Mouse (Mus musculus) intestine, embryonic 16.5 days (tissue): ENCODE data around the gene Avil. TPM values are rescaled to one million over a fixed set of nuclear protein-coding genes. Genes with fewer than 3 reads are reported as not detected.
A peak's percentile ranks its signal among the peaks of the same experiment; 100 is the strongest.

ENCODE experiments used
- ATAC-seq: fragments of 200-750 bp; cut with Nextera tagmentation; 2 replicates; pipeline ENCODE4 v1.8.0; 2017; ENCODE audit warnings: moderate TSS enrichment, moderate library complexity
- H3K27ac ChIP-seq: fragments of 300-500 bp; sonication (generic); 2 replicates; pipeline ENCODE4 v1.5.1; 2014; ENCODE audit warnings: mild to moderate bottlenecking, low read length
- H3K27me3 ChIP-seq: fragments of 300-500 bp; sonication (generic); replicated peaks from 2 replicates; pipeline ENCODE4 v1.6.1; 2014; ENCODE audit warnings: low read length, control low read depth, mixed read lengths; ENCODE audit not compliant: control insufficient read depth, insufficient read depth
- H3K36me3 ChIP-seq: fragments of 300-500 bp; sonication (generic); 2 replicates; pipeline ENCODE4 v1.6.1; 2014; ENCODE audit warnings: low read length, control low read depth; ENCODE audit not compliant: control insufficient read depth, insufficient read depth
- H3K4me1 ChIP-seq: fragments of 300-500 bp; sonication (generic); 2 replicates; pipeline ENCODE4 v1.6.1; 2014; ENCODE audit warnings: low read length, control low read depth, mixed read lengths; ENCODE audit not compliant: control insufficient read depth, insufficient read depth
- H3K4me2 ChIP-seq: fragments of 300-500 bp; sonication (generic); 2 replicates; pipeline ENCODE4 v1.6.1; 2014; ENCODE audit warnings: low read depth, low read length, control low read depth
- H3K4me3 ChIP-seq: fragments of 300-500 bp; sonication (generic); 2 replicates; pipeline ENCODE4 v1.5.1; 2014; ENCODE audit warnings: mild to moderate bottlenecking, low read length
- H3K9ac ChIP-seq: fragments of 300-500 bp; sonication (generic); 2 replicates; pipeline ENCODE4 v1.6.1; 2014; ENCODE audit warnings: low read depth, low read length
- H3K9me3 ChIP-seq: fragments of 300-500 bp; sonication (generic); 2 replicates; pipeline ENCODE4 v1.6.1; 2016; ENCODE audit warnings: low read length, control low read depth; ENCODE audit not compliant: control insufficient read depth
- WGBS: fragments of 180-500 bp; shearing (Covaris S2); extraction: QIAGEN DNeasy Blood & Tissue Kit; methylation state at CpG from one replicate; pipeline ENCODE4 v1.1.7; 2014; 5-methylcytosine and 5-hydroxymethylcytosine counted together
- polyA plus RNA-seq: library from polyadenylated mRNA; unstranded; fragments of >200 nt; fragmentation: Nextera tagmentation; extraction: Ambion mirVana; gene quantifications from 2 replicates; pipeline ENCODE4 v1.2.1, GENCODE M21; 2015

The Avil gene
- 0.21 and 0.28 TPM in 2 replicates for polyA plus RNA-seq

GRCm38 (mm10) chr10:127000529-127000928 lies at the start of gene Avil:
Gene Avil, plus strand, starts transcription at chr10:127000709.
- peak; percentile 15; the same call in 1 of the 2 replicates for ATAC-seq
- 79% methylated on average over 5 of the region's 5 CpGs for WGBS
- no peak within 1 kb of the TSS for H3K27ac ChIP-seq
- no peaks in the 10 kb centered on the region for H3K27me3 ChIP-seq
- H3K36me3 ChIP-seq = peaks cover 11% of the 10 kb centered on the region
- H3K4me1 ChIP-seq = peaks cover 7% of the 10 kb centered on the region
- no peak within 1 kb of the TSS for H3K4me2 ChIP-seq
- H3K4me3 ChIP-seq = no peak within 1 kb of the TSS
- no peaks in the 10 kb centered on the region for H3K9me3 ChIP-seq
- no peak within 1 kb of the TSS for H3K9ac ChIP-seq

- WGBS = 90% methylated on average over 1 of the region's 1 CpGs
- Histone ChIP-seq H3K4me1 (peaks cover 13% of the 10 kb centered on the region), H3K27me3 (no peaks in the 10 kb centered on the region), H3K4me3 (no peak overlapping the region), H3K4me2 (no peak overlapping the region), H3K27ac (no peak overlapping the region), H3K36me3 (no peaks in the 10 kb centered on the region), H3K9ac (no peak overlapping the region), H3K9me3 (no peaks in the 10 kb centered on the region)
- no peak for ATAC-seq
Measured at GRCm38 (mm10) chr10:126952375-126952774, 48.1 kb upstream of the Avil start.

- H3K27me3 ChIP-seq = no peaks in the 10 kb centered on the region
- 83% methylated on average over 3 of the region's 3 CpGs for WGBS
- H3K4me1 ChIP-seq = peaks cover 18% of the 10 kb centered on the region
- no peak overlapping the region for H3K9ac ChIP-seq
- no peak overlapping the region for H3K4me3 ChIP-seq
- H3K27ac ChIP-seq = no peak overlapping the region
- no peaks in the 10 kb centered on the region for H3K9me3 ChIP-seq
- no peak for ATAC-seq
- H3K36me3 ChIP-seq = no peaks in the 10 kb centered on the region
- no peak overlapping the region for H3K4me2 ChIP-seq
Measured at GRCm38 (mm10) chr10:126953029-126953471, 47.5 kb upstream of the Avil start.

GRCm38 (mm10) chr10:126956692-126957358 lies 43.7 kb upstream of the Avil start:
- Histone ChIP-seq H3K9me3 (no peaks in the 10 kb centered on the region), H3K36me3 (no peaks in the 10 kb centered on the region), H3K27me3 (no peaks in the 10 kb centered on the region), H3K27ac (peak overlapping the region; percentile 65), H3K4me1 (peaks cover 20% of the 10 kb centered on the region), H3K4me2 (0 out of 2 replicates have a peak overlapping the region, but pooled peaks have one; percentile 48), H3K4me3 (no peak overlapping the region), H3K9ac (peak overlapping the region; percentile 51)
- 31% methylated on average over 15 of the region's 15 CpGs for WGBS
- no peak for ATAC-seq

- WGBS = 10% methylated on average over 25 of the region's 25 CpGs
- peak; percentile 64 for ATAC-seq
- no peaks in the 10 kb centered on the region for H3K9me3 ChIP-seq
- peak overlapping the region; percentile 65 for H3K27ac ChIP-seq
- H3K9ac ChIP-seq = peak overlapping the region; percentile 51
- peaks cover 27% of the 10 kb centered on the region for H3K4me1 ChIP-seq
- no peaks in the 10 kb centered on the region for H3K27me3 ChIP-seq
- H3K36me3 ChIP-seq = no peaks in the 10 kb centered on the region
- peak overlapping the region; percentile 12 for H3K4me3 ChIP-seq
- H3K4me2 ChIP-seq = peak overlapping the region; percentile 48
Measured at GRCm38 (mm10) chr10:126957359-126958107, 43.0 kb upstream of the Avil start.

- Histone ChIP-seq H3K36me3 (no peaks in the 10 kb centered on the region), H3K9ac (no peak overlapping the region), H3K4me2 (no peak overlapping the region), H3K4me1 (peaks cover 40% of the 10 kb centered on the region), H3K27ac (no peak overlapping the region), H3K9me3 (no peaks in the 10 kb centered on the region), H3K4me3 (no peak overlapping the region), H3K27me3 (no peaks in the 10 kb centered on the region)
- WGBS = 77% methylated on average over 8 of the region's 8 CpGs
- no peak for ATAC-seq
Measured at GRCm38 (mm10) chr10:126960496-126960895, 40.0 kb upstream of the Avil start.

GRCm38 (mm10) chr10:126961757-126962156 lies 38.8 kb upstream of the Avil start:
- H3K4me1 ChIP-seq = peaks cover 40% of the 10 kb centered on the region
- peak; percentile 10 for ATAC-seq
- H3K4me3 ChIP-seq = no peak overlapping the region
- WGBS = 69% methylated on average over 10 of the region's 10 CpGs
- no peak overlapping the region for H3K9ac ChIP-seq
- no peaks in the 10 kb centered on the region for H3K27me3 ChIP-seq
- no peaks in the 10 kb centered on the region for H3K9me3 ChIP-seq
- no peaks in the 10 kb centered on the region for H3K36me3 ChIP-seq
- peak overlapping the region; percentile 87 for H3K27ac ChIP-seq
- H3K4me2 ChIP-seq = 0 out of 2 replicates have a peak overlapping the region, but pooled peaks have one; percentile 40

GRCm38 (mm10) chr10:126962271-126962965 lies 38.1 kb upstream of the Avil start:
- peak overlapping the region; percentile 13; the same call in 1 of the 2 replicates for H3K4me3 ChIP-seq
- H3K9me3 ChIP-seq = no peaks in the 10 kb centered on the region
- no peaks in the 10 kb centered on the region for H3K36me3 ChIP-seq
- H3K9ac ChIP-seq = no peak overlapping the region
- H3K4me1 ChIP-seq = peaks cover 36% of the 10 kb centered on the region
- peak; percentile 83 for ATAC-seq
- WGBS = 21% methylated on average over 15 of the region's 15 CpGs
- peak overlapping the region; percentile 40 for H3K4me2 ChIP-seq
- H3K27me3 ChIP-seq = no peaks in the 10 kb centered on the region
- peak overlapping the region; percentile 87 for H3K27ac ChIP-seq

- Histone ChIP-seq H3K36me3 (no peaks in the 10 kb centered on the region), H3K9me3 (no peaks in the 10 kb centered on the region), H3K27me3 (no peaks in the 10 kb centered on the region), H3K9ac (peak overlapping the region; percentile 52; the same call in 1 of the 2 replicates), H3K27ac (peak overlapping the region; percentile 87), H3K4me2 (peak overlapping the region; percentile 40), H3K4me3 (no peak overlapping the region), H3K4me1 (peaks cover 31% of the 10 kb centered on the region)
- ATAC-seq = peak; percentile 10; the same call in 1 of the 2 replicates
- 27% methylated on average over 6 of the region's 6 CpGs for WGBS
Measured at GRCm38 (mm10) chr10:126962966-126963330, 37.6 kb upstream of the Avil start.
